Mouse (Mus musculus) hindbrain, embryonic 14.5 days (tissue): Measurements from ENCODE around the gene Cd300a. TPM values are rescaled to one million over a fixed set of nuclear protein-coding genes. Genes with fewer than 3 reads are reported as not detected.

Source experiments
- ATAC-seq: fragments of 200-750 bp; cut with Nextera tagmentation; 2 replicates; pipeline ENCODE4 v1.8.0; 2017; ENCODE audit warnings: moderate number of reproducible peaks, mild to moderate bottlenecking, moderate TSS enrichment, moderate library complexity; ENCODE audit not compliant: low FRiP score
- DNase-seq: peaks from one replicate; pipeline ENCODE4 v3.0.0-alpha.2; 2015; ENCODE audit warnings: low spot score
- H3K27ac ChIP-seq: fragments of 300-500 bp; sonication (generic); 2 replicates; pipeline ENCODE4 v1.5.1; 2014; ENCODE audit warnings: mild to moderate bottlenecking, moderate library complexity
- H3K27me3 ChIP-seq: fragments of 300-500 bp; sonication (generic); 2 replicates; pipeline ENCODE4 v1.6.1; 2014; ENCODE audit warnings: mild to moderate bottlenecking, low read length, mixed read lengths; ENCODE audit not compliant: control insufficient read depth, insufficient read depth
- H3K36me3 ChIP-seq: fragments of 300-500 bp; sonication (generic); replicated peaks from 2 replicates; pipeline ENCODE4 v1.6.1; 2014; ENCODE audit not compliant: control insufficient read depth, insufficient read depth
- H3K4me1 ChIP-seq: fragments of 300-500 bp; sonication (generic); replicated peaks from 2 replicates; pipeline ENCODE4 v1.6.1; 2014; ENCODE audit warnings: antibody characterized with exemption, low read length, mixed read lengths; ENCODE audit not compliant: control insufficient read depth, insufficient read depth
- H3K4me2 ChIP-seq: fragments of 300-500 bp; sonication (generic); replicated peaks from 2 replicates; pipeline ENCODE4 v1.6.1; 2014; ENCODE audit warnings: mild to moderate bottlenecking, moderate library complexity
- H3K4me3 ChIP-seq: fragments of 300-500 bp; sonication (generic); replicated peaks from 2 replicates; pipeline ENCODE4 v1.5.1; 2014; ENCODE audit warnings: mild to moderate bottlenecking, low read length
- H3K9ac ChIP-seq: fragments of 300-500 bp; sonication (generic); 2 replicates; pipeline ENCODE4 v1.6.1; 2014
- H3K9me3 ChIP-seq: fragments of 300-500 bp; sonication (generic); 2 replicates; pipeline ENCODE4 v1.6.1; 2016; ENCODE audit warnings: low read length; ENCODE audit not compliant: control insufficient read depth
- WGBS: fragments of 180-500 bp; shearing (Covaris S2); extraction: QIAGEN DNeasy Blood & Tissue Kit; methylation state at CpG from one replicate; pipeline ENCODE4 v1.1.7; 2014; 5-methylcytosine and 5-hydroxymethylcytosine counted together
- polyA plus RNA-seq: library from polyadenylated mRNA; unstranded; fragments of >200 nt; fragmentation: Nextera tagmentation; extraction: Ambion mirVana; gene quantifications from 2 replicates; pipeline ENCODE4 v1.2.1, GENCODE M21; 2014

Gene Cd300a
- polyA plus RNA-seq, 1 experiment from 2014 or later = 1.9 TPM

DNA sequence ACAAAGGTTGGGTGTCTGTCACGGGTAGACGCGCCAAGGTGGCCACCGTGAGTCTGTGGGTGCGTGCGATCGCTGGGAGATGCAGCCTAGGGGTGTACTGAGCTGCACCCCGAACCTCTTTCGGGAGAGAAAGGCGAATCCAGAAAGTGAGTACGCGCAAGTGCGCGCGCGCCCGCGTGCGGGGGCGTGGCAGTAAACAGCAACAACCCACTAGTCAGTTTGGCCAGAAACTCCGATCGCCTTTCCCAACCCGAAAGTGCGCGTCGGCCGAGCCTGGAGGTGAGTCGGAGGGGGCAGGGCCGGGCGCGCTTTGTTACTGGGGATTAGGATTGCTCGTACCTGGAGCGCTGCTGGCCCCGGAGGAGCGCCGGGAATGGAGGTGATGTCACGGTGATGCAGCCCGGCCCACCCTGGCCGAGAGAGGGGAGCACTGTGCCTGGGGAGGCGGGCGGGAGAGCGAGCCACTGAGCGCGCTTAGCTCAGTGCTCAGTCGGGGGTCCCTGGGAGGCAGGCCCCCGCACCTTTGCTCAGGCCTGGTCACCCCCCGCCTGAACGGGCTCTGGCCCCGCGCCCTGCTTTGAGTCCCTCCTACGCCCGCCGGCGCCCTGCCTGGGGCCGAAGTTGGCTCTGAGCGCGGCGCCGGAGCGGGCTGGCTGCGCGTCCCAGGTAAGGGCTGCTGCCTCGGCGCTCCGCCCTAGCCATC is 38.1 kb upstream of the Cd300a start:
- DNase-seq (peak; percentile 63), ATAC-seq (peak; percentile 43; the same call in 1 of the 2 replicates)
- H3K27ac ChIP-seq = peak overlapping the region; percentile 54
- peak overlapping the region; percentile 99 for H3K4me2 ChIP-seq
- H3K9me3 ChIP-seq = no peaks in the 10 kb centered on the region
- H3K27me3 ChIP-seq = peaks cover 61% of the 10 kb centered on the region
- peak overlapping the region; percentile 66 for H3K9ac ChIP-seq
- peaks cover 16% of the 10 kb centered on the region for H3K4me1 ChIP-seq
- no peaks in the 10 kb centered on the region for H3K36me3 ChIP-seq
- WGBS = under 1% methylated on average over 65 of the region's 65 CpGs
- H3K4me3 ChIP-seq = peak overlapping the region; percentile 69

DNA sequence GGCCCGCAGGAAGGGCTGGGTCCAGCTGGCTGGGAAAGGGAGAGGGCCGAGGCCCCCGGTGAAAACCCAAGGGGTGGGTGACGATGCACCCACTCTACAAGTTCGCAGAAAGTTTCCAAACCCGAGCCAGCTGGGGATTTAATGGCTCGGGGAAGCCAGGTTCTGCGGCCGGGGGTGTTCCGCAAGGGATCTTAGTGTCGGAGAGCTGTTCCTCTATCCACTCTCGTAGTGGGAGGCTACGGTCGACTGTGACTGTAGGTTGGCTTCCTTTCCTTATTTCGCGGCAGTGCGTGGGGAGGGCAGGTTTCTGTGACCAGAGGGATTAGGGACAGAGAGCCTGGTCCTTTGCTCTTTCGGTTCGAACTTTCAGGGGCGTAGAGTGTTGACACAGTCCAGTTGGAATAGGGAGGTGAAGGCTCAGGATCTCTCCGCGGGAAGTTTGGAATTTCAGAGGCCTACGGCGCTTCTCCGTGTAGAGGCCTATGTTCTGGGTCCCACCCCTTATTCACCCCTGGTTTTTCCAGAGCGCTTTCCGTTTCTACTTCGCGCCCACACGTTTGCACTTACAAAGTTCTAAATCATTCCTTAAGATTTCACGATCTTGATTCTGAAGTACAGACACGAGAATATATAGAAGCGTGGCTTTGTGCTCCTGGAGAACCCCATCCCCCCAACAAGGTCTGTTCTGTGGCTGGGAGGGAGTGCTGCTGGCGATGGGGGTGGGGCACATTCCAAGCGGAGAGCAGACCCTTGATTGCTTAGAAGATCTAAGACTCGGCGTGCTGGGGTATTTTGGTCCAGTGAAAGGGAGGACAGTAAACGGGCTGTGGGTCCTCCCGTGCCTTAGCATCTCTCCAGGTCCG is 37.3 kb upstream of the Cd300a start:
- H3K9me3 ChIP-seq = no peaks in the 10 kb centered on the region
- peak overlapping the region; percentile 99 for H3K4me2 ChIP-seq
- 1% methylated on average over 40 of the region's 40 CpGs for WGBS
- peaks cover 61% of the 10 kb centered on the region for H3K27me3 ChIP-seq
- no peak for DNase-seq
- ATAC-seq = no peak
- H3K4me1 ChIP-seq = peaks cover 16% of the 10 kb centered on the region
- peak overlapping the region; percentile 69 for H3K4me3 ChIP-seq
- H3K27ac ChIP-seq = peak overlapping the region; percentile 54; the same call in 1 of the 2 replicates
- no peaks in the 10 kb centered on the region for H3K36me3 ChIP-seq
- peak overlapping the region; percentile 66 for H3K9ac ChIP-seq

DNA sequence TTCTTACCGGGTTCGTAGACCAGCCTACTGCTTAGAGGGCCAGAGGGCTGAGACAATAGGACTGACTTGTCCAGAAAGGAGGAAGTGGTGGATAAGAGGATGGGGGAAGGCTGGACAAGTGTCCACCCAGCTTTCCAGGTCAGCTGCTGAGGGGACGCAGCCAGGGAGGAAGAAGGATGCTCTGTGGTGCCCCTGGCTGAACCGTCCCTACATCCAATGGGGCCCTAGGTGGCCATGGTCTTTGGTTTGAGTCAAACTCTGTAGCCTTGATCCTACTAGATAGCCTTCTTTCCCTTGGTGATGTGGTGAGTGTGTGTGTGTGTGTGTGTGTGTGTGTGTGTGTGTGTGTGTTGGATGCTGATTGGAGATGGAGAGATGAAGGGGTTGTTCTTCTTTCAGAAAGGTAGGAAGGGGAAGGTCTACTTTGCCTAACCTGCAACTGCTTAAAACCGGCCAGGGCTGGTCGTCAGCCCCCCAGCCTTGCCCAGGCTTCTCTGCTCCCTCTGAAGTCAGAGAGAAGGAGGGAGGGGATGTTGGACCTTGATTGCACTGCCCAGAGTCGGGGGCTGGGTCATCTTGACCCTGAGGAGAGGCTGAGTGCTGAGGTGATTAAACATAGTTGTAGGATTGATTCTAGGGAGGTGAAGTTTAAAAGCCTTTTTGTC is 36.5 kb upstream of the Cd300a start:
- Histone ChIP-seq H3K27me3 (peaks cover 61% of the 10 kb centered on the region), H3K9ac (no peak overlapping the region), H3K36me3 (no peaks in the 10 kb centered on the region), H3K27ac (no peak overlapping the region), H3K4me2 (peak overlapping the region; percentile 99), H3K4me1 (peaks cover 16% of the 10 kb centered on the region), H3K4me3 (peak overlapping the region; percentile 69), H3K9me3 (no peaks in the 10 kb centered on the region)
- DNase-seq (no peak), ATAC-seq (no peak)
- WGBS = 18% methylated on average over 7 of the region's 7 CpGs

DNA sequence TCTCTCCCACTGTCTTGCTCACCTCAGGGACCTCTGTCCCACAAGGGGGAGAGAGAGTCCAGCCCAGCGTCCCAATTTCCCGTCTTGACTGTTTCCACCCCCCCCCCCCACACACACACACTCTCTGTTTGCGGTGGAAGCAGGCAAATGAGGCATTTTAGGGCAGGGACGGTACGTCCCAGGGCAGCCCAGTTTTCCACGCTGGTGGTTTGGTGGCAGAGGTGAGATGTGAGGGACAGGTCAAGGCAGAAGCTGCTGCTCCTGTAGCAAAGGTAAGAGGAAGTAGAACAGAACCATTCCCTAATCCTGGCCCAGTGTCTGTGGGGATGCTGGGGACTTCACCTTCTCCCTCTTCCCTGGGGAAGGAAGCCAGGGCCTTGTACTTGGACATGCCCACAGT is 35.3 kb upstream of the Cd300a start:
- no peak overlapping the region for H3K4me2 ChIP-seq
- 80% methylated on average over 6 of the region's 6 CpGs for WGBS
- peaks cover 16% of the 10 kb centered on the region for H3K4me1 ChIP-seq
- DNase-seq (no peak), ATAC-seq (no peak)
- H3K36me3 ChIP-seq = no peaks in the 10 kb centered on the region
- no peaks in the 10 kb centered on the region for H3K9me3 ChIP-seq
- no peak overlapping the region for H3K9ac ChIP-seq
- H3K4me3 ChIP-seq = no peak overlapping the region
- peaks cover 50% of the 10 kb centered on the region for H3K27me3 ChIP-seq
- no peak overlapping the region for H3K27ac ChIP-seq

DNA sequence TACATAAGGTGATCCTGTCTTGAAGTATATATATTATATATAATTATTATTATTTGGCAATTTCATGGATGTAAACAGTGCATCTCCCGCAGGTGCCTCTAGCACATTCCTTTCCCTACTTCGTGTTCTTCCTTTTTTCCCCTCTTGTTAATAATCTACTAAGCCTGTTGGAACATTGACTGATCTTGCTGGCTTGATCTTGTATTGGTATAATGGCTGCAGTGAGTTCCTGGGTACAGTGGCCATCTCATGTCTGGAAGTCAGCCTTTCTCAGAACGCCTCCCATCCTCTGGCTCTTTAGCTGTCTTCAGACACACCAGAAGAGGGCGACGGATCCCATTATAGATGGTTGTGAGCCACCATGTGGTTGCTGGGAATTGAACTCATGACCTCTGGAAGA is 33.7 kb upstream of the Cd300a start:
- Histone ChIP-seq H3K36me3 (no peaks in the 10 kb centered on the region), H3K4me1 (peaks cover 5% of the 10 kb centered on the region), H3K27me3 (peaks cover 35% of the 10 kb centered on the region), H3K27ac (no peak overlapping the region), H3K4me2 (no peak overlapping the region), H3K9ac (no peak overlapping the region), H3K9me3 (no peaks in the 10 kb centered on the region), H3K4me3 (no peak overlapping the region)
- ATAC-seq (no peak), DNase-seq (no peak)
- WGBS = 89% methylated on average over 5 of the region's 5 CpGs

DNA sequence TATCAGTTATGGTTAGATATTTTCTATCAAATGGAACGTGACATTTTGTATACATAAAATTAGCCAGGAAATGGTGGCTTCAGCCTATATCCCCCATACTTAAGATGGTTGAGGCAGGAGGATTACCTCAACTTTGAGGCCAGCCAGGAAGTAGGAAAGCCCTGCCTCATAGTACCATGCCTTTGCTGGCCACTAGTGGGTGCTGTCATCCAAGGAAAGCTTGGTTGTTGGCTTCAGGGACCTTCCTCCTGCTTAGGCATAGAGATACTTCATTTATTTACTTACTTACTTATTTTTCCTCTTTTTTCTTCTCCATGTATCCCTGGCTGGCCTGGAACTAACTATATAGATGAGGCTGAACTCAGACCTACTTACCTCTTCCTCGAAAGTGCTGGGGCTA is 31.2 kb upstream of the Cd300a start:
- ATAC-seq = no peak
- H3K9me3 ChIP-seq = no peaks in the 10 kb centered on the region
- H3K36me3 ChIP-seq = no peaks in the 10 kb centered on the region

DNA sequence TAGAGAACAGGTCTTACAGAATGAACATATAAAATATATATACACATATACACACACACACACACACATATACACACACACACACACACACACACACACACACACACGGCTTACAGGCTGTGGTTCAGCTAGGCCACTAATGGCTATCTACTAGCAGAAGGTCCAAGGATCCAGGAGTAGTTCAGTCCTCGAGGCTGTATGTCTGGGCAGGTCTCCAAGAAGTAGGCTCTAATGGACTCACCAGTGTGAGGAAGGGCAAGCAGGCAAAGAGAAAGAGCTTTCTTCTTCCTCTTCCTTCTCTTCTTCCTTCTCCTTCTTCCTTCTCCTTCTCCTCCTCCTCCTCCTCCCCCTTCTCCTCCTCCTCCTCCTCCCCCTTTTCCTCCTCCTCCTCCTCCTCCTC is 28.8 kb upstream of the Cd300a start:
- Histone ChIP-seq H3K4me2 (no peak overlapping the region), H3K27me3 (no peaks in the 10 kb centered on the region), H3K4me1 (no peaks in the 10 kb centered on the region), H3K27ac (no peak overlapping the region), H3K9me3 (no peaks in the 10 kb centered on the region), H3K36me3 (no peaks in the 10 kb centered on the region), H3K9ac (no peak overlapping the region), H3K4me3 (no peak overlapping the region)
- no peak for ATAC-seq
- 81% methylated on average over 2 of the region's 2 CpGs for WGBS
- no peak for DNase-seq

More for the DNA sequence above, 31.2 kb upstream of the Cd300a start:
- 97% methylated on average over 2 of the region's 2 CpGs for WGBS
- peaks cover 9% of the 10 kb centered on the region for H3K27me3 ChIP-seq
- H3K4me1 ChIP-seq = no peaks in the 10 kb centered on the region
- no peak overlapping the region for H3K27ac ChIP-seq
- DNase-seq = no peak
- no peak overlapping the region for H3K4me3 ChIP-seq
- H3K4me2 ChIP-seq = no peak overlapping the region
- no peak overlapping the region for H3K9ac ChIP-seq

DNA sequence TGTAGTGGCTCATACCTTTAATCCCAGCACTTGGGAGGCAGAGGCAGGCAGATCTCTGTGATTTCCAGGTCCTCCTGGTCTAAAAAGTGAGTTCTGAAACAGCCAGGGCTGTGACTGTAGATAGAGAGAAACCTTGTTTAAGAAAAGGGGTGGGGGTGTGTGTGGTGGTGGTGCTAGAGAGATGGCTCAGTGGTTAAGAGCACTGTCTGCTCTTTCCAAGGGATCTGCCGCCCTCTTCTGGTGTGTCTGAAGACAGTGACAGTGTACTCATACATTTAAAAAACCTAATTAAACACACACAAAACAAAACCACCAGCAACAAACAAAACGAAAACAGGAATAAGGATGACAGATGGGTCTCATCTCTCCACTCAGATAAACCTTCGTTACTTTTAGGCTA is 27.2 kb upstream of the Cd300a start:
- DNase-seq = no peak
- H3K4me3 ChIP-seq = no peak overlapping the region
- no peaks in the 10 kb centered on the region for H3K36me3 ChIP-seq
- H3K27me3 ChIP-seq = no peaks in the 10 kb centered on the region
- H3K27ac ChIP-seq = no peak overlapping the region
- no peak overlapping the region for H3K4me2 ChIP-seq
- H3K4me1 ChIP-seq = no peaks in the 10 kb centered on the region; the same call in 1 of the 2 replicates
- no peak for ATAC-seq
- 83% methylated on average over 3 of the region's 3 CpGs for WGBS
- H3K9me3 ChIP-seq = no peaks in the 10 kb centered on the region
- H3K9ac ChIP-seq = no peak overlapping the region

DNA sequence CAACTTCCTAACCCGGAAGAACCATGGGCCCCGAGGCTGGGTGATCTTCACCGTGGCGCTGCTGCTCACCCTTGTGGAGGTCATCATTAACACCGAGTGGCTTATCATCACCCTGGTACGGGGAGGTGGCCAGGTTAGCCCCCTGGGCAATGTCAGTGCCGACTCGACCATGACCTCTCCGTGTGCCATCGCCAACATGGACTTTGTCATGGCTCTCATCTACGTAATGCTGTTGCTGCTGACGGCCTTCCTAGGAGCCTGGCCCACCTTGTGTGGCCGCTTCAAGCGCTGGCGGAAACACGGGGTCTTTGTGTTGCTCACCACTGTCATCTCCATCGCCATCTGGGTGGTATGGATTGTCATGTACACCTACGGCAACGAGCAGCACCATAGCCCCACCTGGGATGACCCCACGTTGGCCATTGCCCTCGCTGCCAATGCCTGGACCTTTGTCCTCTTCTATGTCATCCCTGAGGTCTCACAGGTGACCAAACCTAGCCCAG is 25.9 kb upstream of the Cd300a start:
- 91% methylated on average over 21 of the region's 21 CpGs for WGBS

More for the DNA sequence above, 25.9 kb upstream of the Cd300a start:
- H3K4me3 ChIP-seq = no peak overlapping the region
- no peaks in the 10 kb centered on the region for H3K9me3 ChIP-seq
- no peak overlapping the region for H3K27ac ChIP-seq
- H3K36me3 ChIP-seq = no peaks in the 10 kb centered on the region
- H3K4me1 ChIP-seq = no peaks in the 10 kb centered on the region; the same call in 1 of the 2 replicates
- H3K9ac ChIP-seq = no peak overlapping the region
- H3K4me2 ChIP-seq = no peak overlapping the region
- DNase-seq (no peak), ATAC-seq (no peak)
- H3K27me3 ChIP-seq = no peaks in the 10 kb centered on the region
